ENCODE assay signal across 22 mouse cellular contexts in the genomic region with DNA sequence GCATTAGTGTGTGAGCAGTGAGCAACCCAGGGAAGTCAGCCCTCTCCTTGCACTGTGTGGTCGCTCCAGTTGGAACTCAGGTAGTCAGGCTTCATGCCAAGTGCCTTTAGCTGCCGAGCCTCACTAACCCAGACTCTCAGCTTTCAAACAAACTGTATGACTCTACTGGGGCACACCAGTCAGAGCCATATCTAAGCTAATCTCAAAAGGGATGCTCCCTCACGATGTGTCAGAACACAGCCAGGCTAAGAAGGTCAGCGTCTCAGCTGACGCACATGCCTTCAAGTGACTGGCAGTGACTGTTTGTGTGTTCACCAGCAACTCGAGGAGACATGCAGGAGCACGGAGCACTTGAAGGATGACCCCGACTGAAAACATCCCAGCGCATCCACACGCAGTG. TPM values are rescaled to one million over a fixed set of nuclear protein-coding genes. Genes with fewer than 3 reads are reported as not detected.
DNase-seq lines count a peak whose midpoint lies in the region; ATAC-seq and TF ChIP-seq lines count a peak whose summit lies in the region.
"Had no signal": no experiment of that assay in that cellular context is flagged by ENCODE, and none has a peak within 500 bp of the region (broad histone marks: within the 10 kb centered on the region; RNA-seq: fewer than 3 reads in every experiment).

No protein-coding gene starts in this region.

- H3K4me3 ChIP-seq in hindbrain, postnatal 0 days (ENCODE audit: low read length) = no peak overlapping the region
- H3K4me3 ChIP-seq in hindbrain, embryonic 16.5 days (ENCODE audit: low read length) = no peak overlapping the region
- H3K4me3 ChIP-seq in forebrain, embryonic 16.5 days (replicated peaks; ENCODE audit: low read length) = no peak overlapping the region
- H3K4me3 ChIP-seq: embryonic facial prominence, embryonic 10.5 days; forebrain, embryonic 13.5 days; gastrocnemius, adult 2 months; heart, embryonic 13.5 days; hindbrain, embryonic 15.5 days; intestine, embryonic 15.5 days had no signal

- DNase-seq in cerebellum, postnatal 4 days (ENCODE audit: low spot score in 2 of 2) = no peak
- no peak for DNase-seq in hindbrain, postnatal 0 days (ENCODE audit: low spot score)
- DNase-seq in cerebellum, postnatal 25 days = peak; percentile 50 to 51
- DNase-seq in heart, adult 18-20 months = no peak
- DNase-seq: adrenal gland, postnatal 10 days; gastrocnemius, adult 2 months; gastrocnemius, postnatal 25 days; heart, postnatal 36 days; kidney, adult 2 months had no signal

- no peak for TF ChIP-seq CTCF in hindbrain, postnatal 0 days (IDR thresholded peaks at IDR 0.05; ENCODE audit: low read depth)

- H3K9me3 ChIP-seq in hindbrain, postnatal 0 days (ENCODE audit: low read length) = no peaks in the 10 kb centered on the region
- H3K9me3 ChIP-seq in hindbrain, embryonic 16.5 days (ENCODE audit: control insufficient read depth, low read length) = no peaks in the 10 kb centered on the region
- H3K9me3 ChIP-seq in forebrain, embryonic 16.5 days (ENCODE audit: control insufficient read depth, low read length) = no peaks in the 10 kb centered on the region
- H3K9me3 ChIP-seq: embryonic facial prominence, embryonic 10.5 days; forebrain, embryonic 13.5 days; heart, embryonic 13.5 days; hindbrain, embryonic 15.5 days; intestine, embryonic 15.5 days had no signal

- WGBS in hindbrain, postnatal 0 days = 85% methylated on average over 10 of the region's 10 CpGs
- WGBS in hindbrain, embryonic 16.5 days = 90% methylated on average over 10 of the region's 10 CpGs
- WGBS in forebrain, embryonic 16.5 days = 91% methylated on average over 10 of the region's 10 CpGs

- H3K4me1 ChIP-seq in hindbrain, postnatal 0 days (ENCODE audit: insufficient read depth, low read length) = no peaks in the 10 kb centered on the region
- no peaks in the 10 kb centered on the region for H3K4me1 ChIP-seq in hindbrain, embryonic 16.5 days (ENCODE audit: control insufficient read depth, insufficient read depth, low read depth, low read length)
- H3K4me1 ChIP-seq in forebrain, embryonic 16.5 days (replicated peaks; ENCODE audit: control insufficient read depth, insufficient read depth, low read length) = no peaks in the 10 kb centered on the region
- H3K4me1 ChIP-seq: embryonic facial prominence, embryonic 10.5 days; forebrain, embryonic 13.5 days; heart, embryonic 13.5 days; hindbrain, embryonic 15.5 days; intestine, embryonic 15.5 days had no signal

- H3K27ac ChIP-seq in hindbrain, postnatal 0 days = peak overlapping the region; percentile 45; the same call in 1 of the 2 replicates
- no peak overlapping the region for H3K27ac ChIP-seq in hindbrain, embryonic 16.5 days (ENCODE audit: low read depth, low read length)
- no peak overlapping the region for H3K27ac ChIP-seq in forebrain, embryonic 16.5 days (ENCODE audit: low read length)
- H3K27ac ChIP-seq: embryonic facial prominence, embryonic 10.5 days; forebrain, embryonic 13.5 days; gastrocnemius, adult 2 months; heart, embryonic 13.5 days; hindbrain, embryonic 15.5 days; intestine, embryonic 15.5 days had no signal

- H3K4me2 ChIP-seq in hindbrain, postnatal 0 days (ENCODE audit: low read depth, low read length) = no peak overlapping the region
- no peak overlapping the region for H3K4me2 ChIP-seq in hindbrain, embryonic 16.5 days (ENCODE audit: low read length)
- no peak overlapping the region for H3K4me2 ChIP-seq in forebrain, embryonic 16.5 days (ENCODE audit: low read length)
- H3K4me2 ChIP-seq: forebrain, embryonic 13.5 days; heart, embryonic 13.5 days; hindbrain, embryonic 15.5 days; intestine, embryonic 15.5 days had no signal

- peak; percentile 54; the same call in 1 of the 2 replicates for ATAC-seq in cerebellum, adult (ENCODE audit: insufficient number of reproducible peaks, low FRiP score, low TSS enrichment)
- ATAC-seq in hindbrain, postnatal 0 days = 0 out of 2 replicates have a peak, but pooled peaks have one; percentile 12
- ATAC-seq in hindbrain, embryonic 16.5 days = no peak
- ATAC-seq in forebrain, embryonic 16.5 days = no peak
- ATAC-seq: forebrain, embryonic 13.5 days; intestine, embryonic 15.5 days had no signal

- no peaks in the 10 kb centered on the region for H3K27me3 ChIP-seq in hindbrain, postnatal 0 days (ENCODE audit: insufficient read depth, low read length)
- no peaks in the 10 kb centered on the region for H3K27me3 ChIP-seq in hindbrain, embryonic 16.5 days (replicated peaks; ENCODE audit: control insufficient read depth, insufficient read depth, low read length)
- H3K27me3 ChIP-seq in forebrain, embryonic 16.5 days (replicated peaks; ENCODE audit: control insufficient read depth, insufficient read depth, low read length) = no peaks in the 10 kb centered on the region
- H3K27me3 ChIP-seq: forebrain, embryonic 13.5 days; heart, embryonic 13.5 days; hindbrain, embryonic 15.5 days; intestine, embryonic 15.5 days had no signal

- H3K36me3 ChIP-seq in hindbrain, postnatal 0 days (ENCODE audit: insufficient read depth, low read length) = peaks cover 12% of the 10 kb centered on the region; the same call in 1 of the 2 replicates
- peaks cover 9% of the 10 kb centered on the region for H3K36me3 ChIP-seq in hindbrain, embryonic 16.5 days (ENCODE audit: control insufficient read depth, insufficient read depth, low read length)
- H3K36me3 ChIP-seq in forebrain, embryonic 16.5 days (ENCODE audit: control insufficient read depth, insufficient read depth) = peaks cover 11% of the 10 kb centered on the region

- H3K9ac ChIP-seq in hindbrain, postnatal 0 days (replicated peaks; ENCODE audit: low read length) = no peak overlapping the region
- H3K9ac ChIP-seq in hindbrain, embryonic 16.5 days (ENCODE audit: low read depth, low read length) = no peak overlapping the region
- no peak overlapping the region for H3K9ac ChIP-seq in forebrain, embryonic 16.5 days (replicated peaks; ENCODE audit: low read depth, low read length)
- H3K9ac ChIP-seq: forebrain, embryonic 13.5 days; heart, embryonic 13.5 days; hindbrain, embryonic 15.5 days; intestine, embryonic 15.5 days had no signal

RNA-seq across cellular contexts. Expression of a gene that starts 11.5 kb away (rescaled TPM):
- total RNA-seq in hindbrain, postnatal 0 days (2014; rRNA removed) = not detected in 2 replicates
- 0.29 TPM in 1 of 2 replicates, not detected in the other for polyA plus RNA-seq in hindbrain, postnatal 0 days (2015; fragmentation: Nextera tagmentation; extraction: Ambion mirVana)
- not detected in 2 replicates for polyA plus RNA-seq in hindbrain, embryonic 16.5 days (2015; fragmentation: Nextera tagmentation; extraction: Ambion mirVana)
- polyA plus RNA-seq in forebrain, embryonic 16.5 days (2015; fragmentation: Nextera tagmentation; extraction: Ambion mirVana) = not detected in 2 replicates
- 1 to 10 TPM in 1 of 2 experiments, under 1 TPM in 1; 0.75 to 1.6 TPM for total RNA-seq in heart, adult 18-20 months (2021)
- total RNA-seq: gastrocnemius, adult 2 months; gastrocnemius, postnatal 25 days; granulocyte monocyte progenitor cell, adult 5-6 weeks; MEL had no signal
- polyA plus RNA-seq: C2C12; forebrain, embryonic 13.5 days; heart, postnatal 0 days; hindbrain, embryonic 11.5 days; hindbrain, embryonic 15.5 days; intestine, embryonic 15.5 days; kidney, adult 2 months had no signal

RNA-seq across cellular contexts. Expression of a gene that starts 13.8 kb away (rescaled TPM):
- 46.2 and 58.0 TPM in 2 replicates for total RNA-seq in hindbrain, postnatal 0 days (2014; rRNA removed)
- 147 TPM in 2 replicates for polyA plus RNA-seq in hindbrain, postnatal 0 days (2015; fragmentation: Nextera tagmentation; extraction: Ambion mirVana)
- polyA plus RNA-seq in hindbrain, embryonic 16.5 days (2015; fragmentation: Nextera tagmentation; extraction: Ambion mirVana) = 113 and 118 TPM in 2 replicates
- polyA plus RNA-seq in forebrain, embryonic 16.5 days (2015; fragmentation: Nextera tagmentation; extraction: Ambion mirVana) = 83.9 and 105 TPM in 2 replicates
- 10 to 100 TPM; 28.8 to 35.2 TPM for total RNA-seq in heart, adult 18-20 months (2021)

RNA-seq across cellular contexts. Expression of a gene that starts 13.9 kb away (rescaled TPM):
- 7.2 and 7.8 TPM in 2 replicates for total RNA-seq in hindbrain, postnatal 0 days (2014; rRNA removed)
- polyA plus RNA-seq in hindbrain, postnatal 0 days (2015; fragmentation: Nextera tagmentation; extraction: Ambion mirVana) = 7.4 and 7.5 TPM in 2 replicates
- polyA plus RNA-seq in hindbrain, embryonic 16.5 days (2015; fragmentation: Nextera tagmentation; extraction: Ambion mirVana) = 10.2 and 11.4 TPM in 2 replicates
- polyA plus RNA-seq in forebrain, embryonic 16.5 days (2015; fragmentation: Nextera tagmentation; extraction: Ambion mirVana) = 18.4 and 18.6 TPM in 2 replicates
- total RNA-seq in heart, adult 18-20 months (2021) = 1 to 10 TPM; 2.6 to 2.8 TPM

Comparison
In these comparisons a context has a peak if more than half of its experiments do, and no peak if none do; other contexts are left out.
1. ATAC-seq: peak in cerebellum, adult (single experiment) and hindbrain, postnatal 0 days (single experiment); none in hindbrain, embryonic 16.5 days (single experiment) and forebrain, embryonic 16.5 days (single experiment).
2. DNase-seq: peak in cerebellum, postnatal 25 days (2 of 2); none in cerebellum, postnatal 4 days (0 of 2), hindbrain, postnatal 0 days (single experiment) and heart, adult 18-20 months (0 of 2).